Mouse (Mus musculus) heart, postnatal 36 days (tissue): ENCODE measurements at regions not wholly inside any gene's neighbourhood (a gene's known extent, or its start where the extent isn't known, plus 50 kb on each side); places are given as distances from the start of the nearest gene placed in this dataset.
"Not testable (repeated sequence)": the region's sequence is repeated elsewhere in the genome, so short reads cannot be mapped to it uniquely, and the experiment has no call there.

Experiments used
- DNase-seq, 2 experiments: peaks; one replicate each; pipeline ENCODE4 v3.0.0; 2021 to 2022
- intact Hi-C: fragments of 180-260 bp; cut with DNase I; formaldehyde crosslinking; loops from one replicate; pipeline ENCODE4 v1.15.1; 2025
- microRNA-seq, 2 experiments: library from miRNA; unstranded; fragments of <30 nt; microRNA quantifications; one replicate each; pipeline ENCODE4 v1.2.0; 2021; ENCODE audit warnings: borderline number of aligned reads in 2 of 2

DNA sequence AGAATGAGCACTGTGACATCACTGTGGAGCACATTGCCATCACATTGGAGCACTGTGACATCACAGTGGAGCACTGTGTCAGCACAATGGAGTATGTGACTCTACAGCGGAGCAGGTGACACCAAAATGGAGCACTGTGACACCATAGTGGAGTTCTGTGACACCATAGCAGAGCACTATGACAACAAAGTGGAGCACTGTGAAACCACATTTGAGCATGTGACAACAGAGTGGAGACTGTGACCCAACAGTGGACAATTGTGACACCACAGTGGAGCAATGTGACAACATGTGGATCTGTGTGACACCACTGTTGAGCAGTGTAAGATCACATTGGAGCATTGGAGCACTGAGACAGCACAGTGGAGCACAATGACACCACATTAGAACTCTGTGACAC is 87.2 kb upstream of the Vmn1r2 start:
- DNase-seq: no peak
- intact Hi-C loops: loop anchor here (1.0 kb wide), 1 partner anchor 13 kb away; no protein-coding TSS in a partner anchor

DNA sequence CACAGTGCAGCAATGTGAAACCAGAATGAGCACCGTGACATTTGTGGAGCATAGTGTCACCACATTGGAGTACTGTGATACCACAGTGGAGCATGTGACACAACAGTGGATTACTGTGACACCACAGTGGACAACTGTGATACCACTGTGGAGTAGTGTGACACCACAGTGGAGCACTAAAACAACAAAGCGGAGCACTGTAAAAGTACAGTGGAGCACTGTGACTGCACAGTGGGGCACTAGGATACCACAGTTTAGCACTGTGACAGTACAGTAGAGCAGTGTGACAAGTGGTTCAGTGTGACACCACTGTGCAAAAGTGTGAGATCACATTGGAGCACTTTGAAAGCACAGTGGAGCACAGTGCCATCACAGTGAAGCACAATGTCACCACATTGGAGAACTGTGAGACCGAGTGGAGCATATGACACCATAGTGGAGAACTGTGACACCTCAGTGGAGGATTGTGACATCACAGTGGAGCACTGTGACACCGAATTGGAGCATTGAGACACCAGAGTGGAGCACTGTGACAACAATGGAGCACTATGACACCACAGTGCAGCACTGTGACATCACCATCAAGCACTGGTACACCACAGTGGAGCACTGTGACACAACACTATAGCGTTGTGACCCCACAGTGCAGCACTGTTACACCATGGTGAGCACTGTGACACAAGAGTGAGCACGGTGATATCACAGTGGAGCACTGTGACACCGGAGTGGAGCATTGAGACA is 86.6 kb upstream of the Vmn1r2 start:
- DNase-seq: no peak
- intact Hi-C loops: loop anchor here (1.0 kb wide), 1 partner anchor 13 kb away; no protein-coding TSS in a partner anchor

DNA sequence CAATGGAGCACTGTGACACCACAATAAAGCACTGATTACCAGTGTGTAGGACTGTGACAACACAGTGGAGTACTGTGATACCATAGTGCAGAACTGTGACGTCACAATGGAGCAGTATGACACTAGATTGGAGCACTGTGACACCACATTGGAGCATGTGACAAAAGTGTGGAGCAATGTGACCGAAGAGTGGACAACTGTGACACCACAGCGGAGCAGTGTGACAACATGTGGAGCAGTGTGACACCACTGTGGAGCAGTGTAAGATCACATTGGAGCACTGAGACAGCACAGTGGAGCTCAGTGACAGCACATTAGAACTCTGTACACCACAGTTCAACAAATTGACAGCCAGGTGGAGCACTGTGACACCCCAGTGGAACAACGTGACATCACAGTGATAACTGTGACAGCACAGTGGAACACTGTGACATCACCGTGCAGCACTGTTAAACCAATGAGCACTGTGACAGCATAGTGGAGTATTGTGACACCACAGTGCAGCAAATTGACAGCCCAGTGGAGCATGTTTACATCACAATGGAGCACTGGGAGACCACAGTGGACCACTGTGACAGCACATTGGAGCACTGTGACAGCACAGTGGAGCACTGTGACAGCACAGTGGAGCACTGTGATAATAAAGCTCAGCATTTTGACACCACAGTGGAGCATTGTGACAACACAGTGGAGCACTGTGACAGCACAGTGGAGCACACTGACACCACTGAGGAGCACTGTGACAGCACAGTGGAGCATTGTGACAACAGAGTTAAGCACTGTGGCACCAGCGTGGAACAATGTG is 85.8 kb upstream of the Vmn1r2 start:
- intact Hi-C loops: no loop called here

DNA sequence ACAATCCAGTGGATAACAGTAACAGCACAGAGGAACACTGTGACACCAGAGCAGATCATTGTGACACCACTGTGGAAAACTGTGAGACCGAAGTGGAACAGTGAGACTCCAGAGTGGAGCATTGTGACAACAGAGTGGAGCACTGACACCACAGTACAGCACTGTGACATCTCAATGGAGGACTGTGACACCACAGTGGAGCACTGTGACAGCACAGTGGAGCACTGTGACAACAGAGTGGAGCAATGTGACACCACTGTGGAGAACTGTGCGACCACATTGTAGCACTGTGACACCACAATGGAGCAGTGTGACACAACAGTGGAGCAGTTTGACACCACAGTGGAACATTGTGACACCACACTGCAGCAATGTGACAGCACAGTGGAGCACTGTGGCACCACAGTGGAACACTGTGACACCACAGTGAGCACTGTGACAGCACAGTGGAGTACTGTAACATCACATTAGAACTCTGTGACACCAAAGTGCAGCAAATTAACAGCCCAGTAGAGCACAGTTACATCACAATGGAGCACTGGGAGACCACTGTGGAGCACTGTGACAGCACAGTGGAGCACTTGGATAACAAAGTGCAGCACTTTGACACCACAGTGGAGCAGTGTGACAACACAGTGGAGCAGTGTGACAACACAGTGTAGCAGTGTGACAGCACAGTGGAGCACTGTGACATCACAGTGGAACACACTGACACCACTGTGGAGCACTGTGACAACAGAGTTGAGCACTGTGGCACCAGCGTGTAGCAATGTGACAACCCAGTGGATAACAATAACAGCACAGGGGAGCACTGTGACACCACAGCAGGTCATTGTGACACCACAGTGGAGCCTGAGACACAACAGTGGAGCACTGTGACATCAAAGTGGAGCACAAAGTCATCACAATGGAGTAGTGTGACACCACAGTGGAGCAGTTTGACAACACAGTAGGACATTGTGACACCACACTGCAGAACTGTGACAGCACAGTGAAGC is 84.9 kb upstream of the Vmn1r2 start:
- intact Hi-C loops: no loop called here
- DNase-seq: peak; percentile 0 to 2

More for the DNA sequence above, 85.8 kb upstream of the Vmn1r2 start:
- peak; percentile 0 to 2 for DNase-seq

DNA sequence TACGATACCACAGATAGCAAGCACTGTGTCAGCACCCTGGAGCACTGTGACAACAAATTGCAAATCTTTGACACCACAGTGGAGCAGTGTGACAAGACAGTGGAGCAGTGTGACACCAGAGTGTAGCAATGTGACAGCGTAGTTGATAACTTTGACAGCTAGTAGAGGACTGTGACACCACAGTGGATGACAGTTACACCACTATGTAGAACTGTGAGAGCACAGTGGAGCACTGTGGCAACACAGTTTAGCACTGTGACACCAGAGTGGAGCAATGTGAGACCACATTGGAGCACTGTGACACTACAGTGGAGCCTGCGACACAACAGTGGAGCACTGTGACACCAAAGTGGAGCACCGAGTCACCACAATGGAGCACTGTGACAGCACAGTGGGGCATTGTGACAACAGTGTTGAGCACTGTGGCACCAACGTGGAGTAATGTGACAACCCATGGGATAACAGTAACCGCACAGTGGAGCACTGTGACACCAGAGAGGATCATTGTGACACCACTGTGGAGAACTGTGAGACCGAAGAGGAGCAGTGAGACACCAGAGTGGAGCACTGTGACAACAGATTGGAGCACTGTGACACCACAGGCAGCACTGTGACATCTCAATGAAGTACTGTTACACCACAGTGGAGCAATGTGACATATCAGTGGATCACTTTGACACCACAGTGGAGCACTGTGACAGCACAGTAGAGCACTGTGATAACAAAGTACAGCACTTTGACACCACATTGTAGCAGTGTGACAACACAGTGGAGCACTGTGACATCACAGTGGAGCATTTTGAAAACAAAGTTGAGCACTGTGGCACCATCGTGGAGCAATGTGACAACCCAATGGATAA is 83.7 kb upstream of the Vmn1r2 start:
- DNase-seq: peak; percentile 3 to 18

DNA sequence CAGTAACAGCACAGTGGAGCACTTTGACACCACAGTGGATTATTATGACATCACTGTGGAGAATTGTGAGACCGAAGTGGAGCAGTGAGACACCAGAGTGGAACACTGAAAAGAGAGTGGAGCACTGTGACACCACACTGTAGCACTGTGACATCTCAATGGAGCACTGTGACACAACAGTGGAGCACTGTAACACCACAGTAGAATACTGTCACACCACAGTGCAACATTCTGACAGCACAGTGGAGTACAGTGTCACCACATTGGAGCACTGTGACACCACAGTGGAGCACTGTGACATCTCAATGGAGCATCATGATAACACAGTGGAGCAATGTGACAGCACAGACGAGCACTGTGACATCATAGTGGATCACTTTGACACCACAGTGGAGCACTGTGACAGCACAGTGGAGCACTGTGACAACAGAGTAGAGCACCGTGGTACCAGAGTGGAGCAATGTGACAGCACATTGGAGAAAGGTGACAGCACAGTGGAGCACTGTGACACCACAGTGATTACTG is 83.0 kb upstream of the Vmn1r2 start:
- intact Hi-C loops: no loop called here
- no peak for DNase-seq

More for the DNA sequence above, 83.7 kb upstream of the Vmn1r2 start:
- intact Hi-C loops: no loop called here

DNA sequence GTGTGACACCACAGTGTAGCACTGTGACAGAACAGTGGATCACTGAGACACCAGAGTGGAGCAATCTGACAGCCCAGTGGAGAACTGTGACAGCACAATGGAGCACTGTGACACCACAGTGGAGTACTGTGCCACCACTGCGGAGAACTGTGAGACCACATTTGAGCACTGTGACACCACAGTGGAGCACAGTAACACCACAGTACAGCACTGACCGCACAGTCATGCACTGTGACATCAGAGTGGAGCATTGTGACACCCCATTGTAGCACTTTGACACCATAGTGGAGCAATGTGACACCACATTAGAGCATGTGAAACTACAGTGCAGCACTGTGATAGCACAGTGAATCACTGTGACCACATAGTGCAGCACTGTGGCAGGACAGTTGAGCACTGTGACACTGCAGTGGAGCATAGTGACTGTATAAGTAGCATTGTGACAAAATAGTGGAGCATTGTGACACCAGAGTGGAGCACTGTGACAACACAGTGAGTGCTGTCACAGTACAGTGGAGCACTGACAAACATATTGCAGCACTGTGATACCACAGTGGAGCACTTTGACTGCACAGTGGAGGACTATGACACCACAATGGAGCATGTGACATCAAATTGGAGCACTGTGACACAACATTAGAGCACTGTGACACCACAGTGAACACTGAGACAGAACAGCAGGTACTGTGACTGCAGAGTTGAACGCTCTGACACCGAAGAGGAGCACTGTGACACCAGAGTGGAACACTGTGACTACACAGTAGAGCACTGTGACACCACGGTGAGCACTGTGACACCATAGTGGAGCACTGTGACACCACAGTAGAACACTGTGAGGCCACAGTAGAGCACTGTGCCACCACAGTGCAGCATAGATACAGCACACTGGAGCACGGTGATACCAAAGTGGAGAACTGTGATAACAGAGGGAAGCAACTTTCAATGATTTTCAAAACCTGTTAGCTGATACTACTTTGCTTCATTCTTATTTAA is 81.4 kb upstream of the Vmn1r2 start:
- intact Hi-C loops: no loop called here
- peak in 1 of 2 experiments; percentile 1 for DNase-seq

DNA sequence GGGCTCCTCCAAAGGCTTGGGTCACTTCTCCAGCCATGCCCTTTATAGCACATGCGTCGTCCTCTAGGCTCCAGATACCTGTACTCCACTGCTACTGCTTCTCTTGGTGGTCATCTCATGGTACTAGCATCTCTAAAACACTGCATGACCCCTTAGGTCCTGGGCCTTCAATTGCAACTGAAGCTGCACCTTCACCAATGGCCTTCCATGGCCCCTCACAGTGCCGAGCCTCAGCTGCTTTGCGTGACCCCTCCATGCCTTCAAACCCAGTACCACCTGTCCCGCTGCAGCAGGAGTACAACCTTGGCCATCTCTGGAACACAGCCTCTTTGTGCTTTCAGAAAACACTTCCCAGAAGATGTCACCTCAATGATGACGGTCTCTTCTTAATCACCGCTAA is 79.5 kb upstream of the Vmn1r2 start:
- intact Hi-C loops: not testable (repeated sequence)

DNA sequence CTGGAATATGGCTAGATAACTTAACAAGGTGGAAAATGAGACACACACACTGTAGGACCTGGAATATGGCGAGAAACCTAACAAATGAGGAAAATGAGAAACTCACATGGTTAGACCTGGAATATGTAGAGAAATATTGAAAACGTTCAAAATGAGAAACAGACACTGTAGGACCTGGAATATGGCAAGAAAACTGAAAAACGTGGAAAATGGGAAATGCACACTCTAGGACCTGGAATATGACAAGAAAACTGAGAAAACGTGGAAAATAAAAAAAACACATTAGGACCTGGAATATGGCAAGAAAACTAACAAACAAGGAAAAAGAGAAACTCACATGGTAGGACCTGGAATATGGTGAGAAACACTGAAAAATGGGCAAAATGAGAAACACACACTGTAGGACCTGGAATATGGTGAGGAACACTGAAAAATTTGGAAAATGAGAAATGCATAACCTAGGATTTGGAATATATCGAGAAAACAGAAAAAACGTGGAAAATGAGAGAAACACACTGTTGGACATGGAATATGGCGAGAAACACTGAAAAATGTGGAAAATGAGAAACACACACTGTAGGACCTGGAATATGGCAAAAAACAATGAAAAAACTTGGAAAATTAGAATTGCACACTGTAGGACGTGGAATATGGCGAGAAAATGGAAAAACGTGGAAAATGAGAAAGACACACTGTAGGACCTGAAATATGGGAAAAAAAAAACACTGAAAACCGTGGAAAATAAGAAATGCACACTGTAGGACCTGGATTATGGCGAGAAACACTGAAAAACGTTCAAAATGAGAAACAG is 77.3 kb upstream of the Vmn1r2 start:
- no peak for DNase-seq
- intact Hi-C loops: no loop called here

More for the DNA sequence above, 79.5 kb upstream of the Vmn1r2 start:
- not testable (repeated sequence) for DNase-seq

DNA sequence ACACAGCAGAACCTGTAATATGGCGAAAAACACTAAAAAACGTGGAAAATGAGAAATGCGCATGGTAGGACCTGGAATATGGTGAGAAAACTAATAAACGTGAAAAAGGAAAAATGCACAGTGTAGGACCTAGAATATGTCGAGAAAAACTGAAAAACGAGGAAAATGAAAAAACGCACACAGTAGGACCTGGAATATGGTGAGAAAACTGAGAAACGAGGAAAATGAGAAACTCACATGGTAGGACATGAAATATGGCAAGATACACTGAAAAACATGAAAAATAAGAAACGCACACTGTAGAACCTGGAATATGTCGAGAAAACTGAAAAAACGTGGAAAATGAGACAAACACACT is 76.8 kb upstream of the Vmn1r2 start:
- intact Hi-C loops: no loop called here
- DNase-seq: no peak

DNA sequence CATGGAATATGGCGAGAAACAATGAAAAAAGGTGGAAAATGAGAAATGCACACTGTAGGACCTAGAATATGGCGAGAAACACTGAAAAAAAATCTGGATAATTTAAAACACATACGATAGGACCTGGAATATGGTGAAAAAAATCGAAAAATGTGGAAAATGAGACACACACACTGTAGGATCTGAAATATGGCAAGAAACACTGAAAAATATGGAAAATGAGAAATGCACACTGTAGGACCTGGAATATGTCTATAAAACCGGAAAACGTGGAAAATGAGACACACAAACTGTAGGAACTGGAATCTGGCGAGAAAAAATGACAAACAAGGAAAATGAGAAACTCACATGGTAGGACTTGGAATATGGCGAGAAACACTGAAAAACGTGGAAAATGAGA is 76.4 kb upstream of the Vmn1r2 start:
- intact Hi-C loops: no loop called here
- DNase-seq: no peak

Small RNAs in the stretch of these regions (microRNA-seq; reads per million reads assigned to microRNA genes)
- 0 reads per million in 2 experiments for gene Gm27878
